Mouse (Mus musculus) cerebellum, adult 2 months (tissue): ENCODE results near the gene Pon2. TPM values are rescaled to one million over a fixed set of nuclear protein-coding genes. Genes with fewer than 3 reads are reported as not detected.
"Not testable (repeated sequence)": the region's sequence is repeated elsewhere in the genome, so short reads cannot be mapped to it uniquely, and the experiment has no call there.

Experiments
- DNase-seq, 2 experiments: peaks; one replicate each; pipeline ENCODE4 v3.0.0; 2021
- H3K27ac ChIP-seq: fragments of 200-500 bp; 2 replicates; pipeline ENCODE4 v1.5.1; 2012; ENCODE audit warnings: low read length, control low read depth, inconsistent platforms; ENCODE audit not compliant: insufficient read depth
- H3K27me3 ChIP-seq: fragments of 200-500 bp; 2 replicates; pipeline ENCODE4 v1.6.1; 2012; ENCODE audit warnings: inconsistent platforms, mild to moderate bottlenecking, low read length, moderate library complexity; ENCODE audit not compliant: control insufficient read depth, insufficient read depth
- H3K4me1 ChIP-seq: fragments of 200-500 bp; 2 replicates; pipeline ENCODE4 v1.6.1; 2011; ENCODE audit warnings: low read length; ENCODE audit not compliant: control insufficient read depth, insufficient read depth
- H3K4me3 ChIP-seq: fragments of 200-500 bp; replicated peaks from 2 replicates; pipeline ENCODE3; 2011; ENCODE audit warnings: mild to moderate bottlenecking, low read depth, low read length, control low read depth; ENCODE audit not compliant: insufficient read depth
- CTCF ChIP-seq: fragments of 200-500 bp; IDR thresholded peaks from 2 replicates; pipeline ENCODE4 v1.5.1; 2011; ENCODE audit warnings: low read depth, mild to moderate bottlenecking, control low read depth, low read length, moderate library complexity, borderline replicate concordance; ENCODE audit not compliant: insufficient read depth
- POLR2A ChIP-seq: fragments of 200-500 bp; IDR thresholded peaks from 2 replicates; pipeline ENCODE4 v1.6.1; 2011; ENCODE audit warnings: low read length, control low read depth, borderline replicate concordance; ENCODE audit not compliant: insufficient read depth
- WGBS: fragments of 180-500 bp; shearing (Covaris S2); methylation state at CpG from one replicate; pipeline ENCODE4 v1.1.7; 2018; 5-methylcytosine and 5-hydroxymethylcytosine counted together
- polyA plus RNA-seq: library from polyadenylated mRNA; depleted of rRNA; stranded (reverse); fragments of >200 nt; gene quantifications from 2 replicates; pipeline ENCODE4 v1.2.3, GENCODE M21; 2012; rRNA removed

Gene Pon2
- polyA plus RNA-seq, 1 experiment: 43.4 TPM

- no peaks in the 10 kb centered on the region for H3K27me3 ChIP-seq
- H3K4me3 ChIP-seq: no peak overlapping the region
- H3K27ac ChIP-seq: no peak overlapping the region
- TF ChIP-seq CTCF: no peak
- TF ChIP-seq POLR2A: no peak
- DNase-seq: no peak
- H3K4me1 ChIP-seq: no peaks in the 10 kb centered on the region
- WGBS: 82% methylated on average over 1 of the region's 1 CpGs
These were observed 64.4 kb downstream of the Pon2 start for GRCm38 (mm10) chr6:5233812-5234211.

- Histone ChIP-seq H3K27me3 (no peaks in the 10 kb centered on the region), H3K4me1 (no peaks in the 10 kb centered on the region), H3K4me3 (no peak overlapping the region), H3K27ac (no peak overlapping the region)
- WGBS: 95% methylated on average over 4 of the region's 4 CpGs
- TF ChIP-seq POLR2A (no peak), CTCF (no peak)
- DNase-seq: no peak
These were observed 66.2 kb downstream of the Pon2 start for GRCm38 (mm10) chr6:5232022-5232421.

GRCm38 (mm10) chr6:5230261-5230660, 68.0 kb downstream of the Pon2 start:
- TF ChIP-seq CTCF: no peak
- H3K4me3 ChIP-seq: no peak overlapping the region
- no peak overlapping the region for H3K27ac ChIP-seq

GRCm38 (mm10) chr6:5223551-5223950, 74.7 kb downstream of the Pon2 start:
- H3K27ac ChIP-seq, H3K4me1 ChIP-seq, DNase-seq, H3K27me3 ChIP-seq, H3K4me3 ChIP-seq: not testable (repeated sequence)
- WGBS: 83% methylated on average over 2 of the region's 2 CpGs

More at GRCm38 (mm10) chr6:5230261-5230660, 68.0 kb downstream of the Pon2 start:
- no peaks in the 10 kb centered on the region for H3K27me3 ChIP-seq
- 73% methylated on average over 5 of the region's 5 CpGs for whole genome bisulfite sequencing
- no peak for DNase-seq
- H3K4me1 ChIP-seq: no peaks in the 10 kb centered on the region

GRCm38 (mm10) chr6:5222080-5222479, 76.2 kb downstream of the Pon2 start:
- WGBS: 76% methylated on average over 3 of the region's 3 CpGs
- no peak for TF ChIP-seq POLR2A
- TF ChIP-seq CTCF: no peak
- Histone ChIP-seq H3K27me3 (no peaks in the 10 kb centered on the region), H3K4me3 (no peak overlapping the region), H3K27ac (no peak overlapping the region), H3K4me1 (no peaks in the 10 kb centered on the region)
- DNase-seq: no peak

- TF ChIP-seq CTCF (no peak), POLR2A (no peak)
- DNase-seq: no peak
- H3K27me3 ChIP-seq: no peaks in the 10 kb centered on the region
- no peak overlapping the region for H3K27ac ChIP-seq
- 96% methylated on average over 4 of the region's 4 CpGs for whole genome bisulfite sequencing
- H3K4me3 ChIP-seq: no peak overlapping the region
- H3K4me1 ChIP-seq: no peaks in the 10 kb centered on the region
These were observed 80.1 kb downstream of the Pon2 start for GRCm38 (mm10) chr6:5218190-5218589.

Other genes starting within 250 kb of the Pon2 start
- not detected in 2 replicates for gene Pon1, start 104.5 kb downstream of the Pon2 start, polyA plus RNA-seq
- gene Pon3, start 42.2 kb downstream of the Pon2 start, polyA plus RNA-seq: 1.7 and 2.4 TPM in 2 replicates
- gene Asb4, start 84.9 kb upstream of the Pon2 start, polyA plus RNA-seq: 1.4 and 2.0 TPM in 2 replicates
- 6.5 and 7.7 TPM in 2 replicates for gene Pdk4, start 197.9 kb upstream of the Pon2 start, polyA plus RNA-seq